9 mouse cellular contexts compared by ENCODE assay signal in the genomic region with DNA sequence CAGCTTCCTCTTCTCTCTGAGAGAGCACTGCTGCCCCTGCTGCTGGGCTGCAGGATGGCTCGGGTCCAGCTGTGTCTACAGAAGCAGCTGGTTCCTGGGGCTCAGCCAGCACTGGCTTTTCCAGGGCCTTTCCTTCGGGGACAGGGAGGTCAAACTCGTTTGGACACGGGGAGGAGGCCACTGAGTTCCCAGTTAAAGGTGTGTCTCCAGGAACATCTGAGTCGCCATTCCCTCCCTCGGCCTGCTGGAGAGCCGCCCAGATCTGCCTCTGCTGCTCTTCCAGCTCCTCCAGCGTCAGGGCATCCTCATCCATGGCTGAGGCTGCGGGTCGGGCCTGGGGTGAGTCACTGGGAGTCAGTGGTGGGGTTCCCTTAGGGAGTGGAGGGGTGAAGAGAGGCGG. TPM values are rescaled to one million over a fixed set of nuclear protein-coding genes. Genes with fewer than 3 reads are reported as not detected.
A peak's percentile ranks its signal among the peaks of the same experiment; 100 is the strongest.
DNase-seq lines count a peak whose midpoint lies in the region; ATAC-seq lines count a peak whose summit lies in the region.
"Had no signal": no experiment of that assay in that cellular context is flagged by ENCODE, and none has a peak within 500 bp of the region (broad histone marks: within the 10 kb centered on the region; RNA-seq: fewer than 3 reads in every experiment).

No protein-coding gene starts in this region.

- DNase-seq in forebrain, embryonic 14.5 days (ENCODE audit: low spot score), result peak; percentile 28
- peak; percentile 88 for DNase-seq in 3T3-L1 (ENCODE audit: low read depth, low spot score)
- DNase-seq in frontal cortex, postnatal 36 days (ENCODE audit: low spot score in 2 of 2), result peak; percentile 25 to 33
- DNase-seq in kidney, postnatal 36 days, result peak; percentile 76 to 84
- peak; percentile 71 for DNase-seq in lung, postnatal 36 days
- no peak for DNase-seq in thymus, postnatal 25 days
- no peak for DNase-seq in retina, embryonic 14.5 days (ENCODE audit: low spot score)

- H3K27ac ChIP-seq in forebrain, embryonic 14.5 days (ENCODE audit: low read depth, low read length), result no peak overlapping the region
- no peak overlapping the region for H3K27ac ChIP-seq in forebrain, embryonic 12.5 days
- H3K27ac ChIP-seq: limb, embryonic 13.5 days had no signal

- H3K9ac ChIP-seq in forebrain, embryonic 14.5 days (ENCODE audit: low read length), result no peak overlapping the region
- H3K9ac ChIP-seq in forebrain, embryonic 12.5 days, result no peak overlapping the region
- H3K9ac ChIP-seq: limb, embryonic 13.5 days had no signal

- no peak for ATAC-seq in forebrain, embryonic 14.5 days
- ATAC-seq in forebrain, embryonic 12.5 days (ENCODE audit: low FRiP score), result no peak

- peaks cover 84% of the 10 kb centered on the region for H3K36me3 ChIP-seq in forebrain, embryonic 14.5 days (ENCODE audit: control insufficient read depth, insufficient read depth, low read length)
- H3K36me3 ChIP-seq in forebrain, embryonic 12.5 days (replicated peaks), result peaks cover 74% of the 10 kb centered on the region

- no peaks in the 10 kb centered on the region for H3K27me3 ChIP-seq in forebrain, embryonic 14.5 days (replicated peaks; ENCODE audit: control insufficient read depth, insufficient read depth, low read length)
- no peaks in the 10 kb centered on the region for H3K27me3 ChIP-seq in forebrain, embryonic 12.5 days
- H3K27me3 ChIP-seq: limb, embryonic 13.5 days had no signal

- 80% methylated on average over 11 of the region's 11 CpGs for WGBS in forebrain, embryonic 14.5 days
- WGBS in forebrain, embryonic 12.5 days, result 87% methylated on average over 11 of the region's 11 CpGs

- no peaks in the 10 kb centered on the region for H3K4me1 ChIP-seq in forebrain, embryonic 14.5 days (ENCODE audit: control insufficient read depth, insufficient read depth, low read length)
- no peaks in the 10 kb centered on the region for H3K4me1 ChIP-seq in forebrain, embryonic 12.5 days
- H3K4me1 ChIP-seq: limb, embryonic 13.5 days had no signal

- no peak overlapping the region for H3K4me2 ChIP-seq in forebrain, embryonic 14.5 days (ENCODE audit: low read length)
- no peak overlapping the region for H3K4me2 ChIP-seq in forebrain, embryonic 12.5 days
- H3K4me2 ChIP-seq: limb, embryonic 13.5 days had no signal

- H3K9me3 ChIP-seq in forebrain, embryonic 14.5 days (replicated peaks; ENCODE audit: control insufficient read depth, low read length), result no peaks in the 10 kb centered on the region
- H3K9me3 ChIP-seq in forebrain, embryonic 12.5 days, result no peaks in the 10 kb centered on the region
- H3K9me3 ChIP-seq: limb, embryonic 13.5 days had no signal

- no peak overlapping the region for H3K4me3 ChIP-seq in forebrain, embryonic 14.5 days (ENCODE audit: low read depth, low read length)
- no peak overlapping the region for H3K4me3 ChIP-seq in forebrain, embryonic 12.5 days (replicated peaks)
- H3K4me3 ChIP-seq: limb, embryonic 13.5 days had no signal

RNA-seq across cellular contexts. Expression of a gene that starts 16.2 kb away (rescaled TPM):
- 45.9 and 55.6 TPM in 2 replicates for polyA plus RNA-seq in forebrain, embryonic 14.5 days (2014; fragmentation: Nextera tagmentation; extraction: Ambion mirVana)
- 72.0 and 72.7 TPM in 2 replicates for polyA plus RNA-seq in forebrain, embryonic 12.5 days (2016; fragmentation: Nextera tagmentation; extraction: Ambion mirVana)

RNA-seq across cellular contexts. Expression of a gene that starts 20.3 kb away (rescaled TPM):
- 70.3 and 79.8 TPM in 2 replicates for polyA plus RNA-seq in forebrain, embryonic 14.5 days (2014; fragmentation: Nextera tagmentation; extraction: Ambion mirVana)
- 103 and 109 TPM in 2 replicates for polyA plus RNA-seq in forebrain, embryonic 12.5 days (2016; fragmentation: Nextera tagmentation; extraction: Ambion mirVana)

RNA-seq across cellular contexts. Expression of a gene that starts 48.6 kb away (rescaled TPM):
- polyA plus RNA-seq in forebrain, embryonic 14.5 days (2014; fragmentation: Nextera tagmentation; extraction: Ambion mirVana), result 126 and 143 TPM in 2 replicates
- polyA plus RNA-seq in forebrain, embryonic 12.5 days (2016; fragmentation: Nextera tagmentation; extraction: Ambion mirVana), result 166 and 179 TPM in 2 replicates

RNA-seq across cellular contexts. Expression of a gene that starts 48.9 kb away (rescaled TPM):
- polyA plus RNA-seq in forebrain, embryonic 14.5 days (2014; fragmentation: Nextera tagmentation; extraction: Ambion mirVana), result 11.4 and 12.9 TPM in 2 replicates
- polyA plus RNA-seq in forebrain, embryonic 12.5 days (2016; fragmentation: Nextera tagmentation; extraction: Ambion mirVana), result 49.4 and 51.8 TPM in 2 replicates

Comparison
In these comparisons a context has a peak if more than half of its experiments do, and no peak if none do; other contexts are left out.
1. DNase-seq: peak in forebrain, embryonic 14.5 days (single experiment), 3T3-L1 (single experiment), frontal cortex, postnatal 36 days (2 of 2), kidney, postnatal 36 days (2 of 2) and lung, postnatal 36 days (single experiment); none in thymus, postnatal 25 days (single experiment) and retina, embryonic 14.5 days (single experiment).